Mouse (Mus musculus): ENCODE data around the gene Zeb2. TPM values are rescaled to one million over a fixed set of nuclear protein-coding genes. Genes with fewer than 3 reads are reported as not detected.
A peak's percentile ranks its signal among the peaks of the same experiment; 100 is the strongest.

The Zeb2 gene
- polyA plus RNA-seq, 1 experiment, result 57.8 TPM

DNA sequence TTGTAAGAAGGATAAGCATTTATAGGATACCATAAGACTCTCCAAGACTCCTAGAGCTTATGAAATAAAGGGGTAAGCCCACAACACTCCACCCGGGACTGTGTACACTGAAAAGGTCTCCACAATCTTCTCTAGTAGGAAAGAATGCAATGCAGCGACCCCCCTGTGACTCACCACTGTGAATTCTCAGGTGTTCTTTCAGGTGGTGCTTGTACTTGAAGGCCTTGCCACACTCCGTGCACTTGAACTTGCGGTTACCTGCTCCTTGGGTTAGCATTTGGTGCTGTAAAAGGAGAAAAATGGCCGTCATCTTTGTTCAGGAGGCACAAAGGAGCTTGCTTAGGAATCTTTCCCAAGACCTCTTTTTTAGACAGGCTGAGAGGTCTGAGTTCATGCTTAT is 118.5 kb downstream of the Zeb2 start:
- DNase-seq (ENCODE audit: low read depth), result no peak

DNA sequence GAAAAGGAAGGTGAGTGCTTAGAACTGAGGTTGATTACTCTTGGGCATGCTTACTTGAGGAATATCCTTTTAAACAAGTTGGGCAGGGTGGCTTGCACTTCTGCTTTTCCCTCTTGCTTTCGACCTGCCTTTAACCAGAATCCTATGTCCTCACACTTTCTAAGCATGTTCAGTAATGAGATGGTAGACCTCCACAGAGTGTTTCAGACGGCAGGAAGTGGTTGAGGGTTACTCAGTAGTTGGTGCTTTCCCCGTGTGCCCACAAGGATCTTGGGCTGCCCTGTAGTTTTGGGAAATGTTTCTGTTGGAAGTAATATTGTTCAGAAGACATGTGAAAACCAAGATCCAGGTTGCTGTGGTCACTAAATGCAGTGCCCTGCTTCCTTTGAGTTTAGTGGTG is 135.5 kb downstream of the Zeb2 start:
- no peak for DNase-seq (ENCODE audit: low read depth)

DNA sequence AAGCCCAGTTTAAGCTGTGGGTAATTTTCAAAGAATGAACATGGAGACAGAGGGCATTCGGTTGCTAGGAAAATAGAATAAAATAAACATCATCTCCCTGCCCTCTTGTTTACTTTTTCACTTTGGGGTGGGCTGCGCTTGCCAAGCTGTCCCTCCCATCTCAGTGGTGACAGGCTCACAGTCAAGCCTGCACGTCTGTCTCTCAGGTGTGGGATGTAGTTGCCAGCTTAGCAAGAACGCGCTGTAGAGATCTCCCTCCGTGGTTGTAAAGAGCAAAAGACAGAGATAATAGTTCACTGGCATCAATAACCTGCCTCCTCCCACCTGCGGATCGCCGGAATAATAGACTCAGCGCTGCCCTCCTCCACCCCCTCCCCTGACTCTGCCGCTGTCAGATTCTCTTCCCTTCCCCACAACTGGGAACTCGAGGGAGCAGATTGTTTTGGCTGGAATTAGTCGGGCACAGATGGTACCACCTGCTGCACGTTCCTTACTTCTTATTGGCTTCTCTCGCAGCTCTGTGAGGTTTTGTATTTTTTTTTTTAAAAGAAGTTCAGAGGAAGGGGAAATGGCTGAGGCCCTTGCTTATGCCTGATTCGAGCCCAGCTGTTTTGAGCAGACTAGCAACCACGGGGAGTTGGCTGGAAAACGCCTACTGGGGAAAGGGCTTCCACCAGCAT is 138.0 kb downstream of the Zeb2 start:
- no peak for DNase-seq (ENCODE audit: low read depth)

DNA sequence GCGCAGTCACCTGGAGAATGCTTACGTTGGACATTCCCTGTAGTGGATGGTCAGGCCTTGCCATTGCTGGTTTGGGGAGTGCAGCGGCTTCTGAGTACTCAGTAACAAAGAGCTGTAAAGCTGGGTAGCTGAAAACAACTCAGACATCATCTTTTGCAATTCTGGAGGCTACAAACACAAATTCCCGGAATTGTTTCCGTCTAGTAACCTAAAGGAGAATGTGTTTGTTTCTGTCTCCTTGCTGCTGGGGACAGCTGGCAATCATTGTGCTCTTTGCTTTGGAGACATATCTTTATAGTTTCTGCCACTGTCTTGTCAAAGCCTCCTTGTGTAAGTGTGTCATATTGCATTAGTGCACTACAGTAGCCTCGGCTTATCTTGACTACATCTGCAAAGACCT is 139.2 kb downstream of the Zeb2 start:
- no peak for DNase-seq (ENCODE audit: low read depth)

DNA sequence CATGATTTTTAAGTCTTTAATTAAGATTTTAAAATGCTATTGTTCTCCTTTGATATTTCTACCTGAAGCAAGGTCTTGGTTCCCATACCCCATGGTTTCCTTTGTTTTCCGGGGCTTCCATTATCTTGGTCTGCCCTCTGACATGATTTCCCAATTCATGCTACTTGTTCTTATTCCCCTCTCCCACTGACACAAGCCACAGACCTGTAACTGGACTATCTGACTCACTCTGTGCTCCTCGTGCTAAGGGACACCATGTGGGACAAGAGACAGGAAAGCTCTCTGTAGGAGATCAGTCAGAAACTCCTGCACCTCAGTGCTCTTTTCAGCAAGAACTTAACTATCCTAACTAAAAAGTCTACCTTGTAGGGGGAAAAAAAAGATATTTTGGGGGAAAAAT is 139.6 kb downstream of the Zeb2 start:
- DNase-seq (ENCODE audit: low read depth), result no peak

DNA sequence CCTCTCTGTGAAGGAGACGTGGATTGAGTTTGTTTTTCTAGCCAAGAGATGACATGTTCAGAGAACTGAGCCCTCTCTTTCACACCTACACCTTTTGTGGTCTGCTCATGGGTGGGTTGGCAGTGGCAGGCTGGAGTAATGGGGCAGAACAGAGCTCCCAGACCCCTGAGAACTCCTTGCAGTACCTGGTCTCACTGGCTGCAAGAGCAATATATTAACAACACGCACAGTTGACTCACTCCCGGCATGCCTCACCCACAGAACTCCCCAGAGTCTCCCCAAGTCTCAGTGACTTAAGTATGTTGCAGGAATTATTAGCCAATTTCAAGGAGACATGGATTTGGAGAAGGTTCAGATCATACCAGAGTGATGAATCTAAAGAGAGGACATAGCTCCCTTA is 140.1 kb downstream of the Zeb2 start:
- DNase-seq (ENCODE audit: low read depth), result no peak

DNA sequence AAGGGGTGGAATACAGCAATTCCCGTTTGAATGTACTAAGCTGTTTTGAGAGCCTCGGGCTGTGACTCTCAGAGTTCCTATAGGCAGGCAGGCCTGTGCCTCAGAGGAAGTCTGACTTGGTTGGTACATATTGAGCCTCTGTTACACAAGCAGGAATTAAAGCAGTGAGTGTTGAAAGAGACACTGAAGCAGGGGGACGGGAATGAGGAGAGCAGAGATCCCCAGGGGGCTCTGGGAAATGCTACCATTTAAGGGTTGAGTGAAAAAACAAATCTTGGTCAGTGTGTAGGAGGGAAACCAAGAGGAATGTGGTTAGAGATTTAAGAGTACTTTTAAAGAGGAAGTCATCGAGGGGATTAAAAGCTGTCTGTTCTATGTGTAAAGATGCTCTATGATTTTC is 140.7 kb downstream of the Zeb2 start:
- no peak for DNase-seq (ENCODE audit: low read depth)

DNA sequence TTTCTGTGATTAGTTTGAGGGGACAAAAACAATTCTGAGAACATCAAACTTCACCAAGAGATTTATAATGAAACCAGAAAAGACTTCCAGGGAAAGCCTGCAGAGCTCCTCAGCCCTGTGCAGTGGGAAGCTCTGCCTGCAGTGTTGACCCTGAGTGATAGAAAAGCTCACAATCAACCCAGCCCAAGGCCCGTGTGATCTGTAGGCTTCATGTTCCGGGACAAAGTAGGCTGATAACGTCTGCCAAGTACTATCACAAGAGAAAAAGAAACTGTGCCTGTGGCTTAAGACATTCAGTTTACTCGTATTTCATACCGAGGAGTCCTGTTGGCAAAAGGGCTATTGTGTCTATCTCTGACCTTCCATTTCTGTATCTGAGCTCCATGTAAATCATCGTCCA is 143.4 kb downstream of the Zeb2 start:
- no peak for DNase-seq (ENCODE audit: low read depth)

DNA sequence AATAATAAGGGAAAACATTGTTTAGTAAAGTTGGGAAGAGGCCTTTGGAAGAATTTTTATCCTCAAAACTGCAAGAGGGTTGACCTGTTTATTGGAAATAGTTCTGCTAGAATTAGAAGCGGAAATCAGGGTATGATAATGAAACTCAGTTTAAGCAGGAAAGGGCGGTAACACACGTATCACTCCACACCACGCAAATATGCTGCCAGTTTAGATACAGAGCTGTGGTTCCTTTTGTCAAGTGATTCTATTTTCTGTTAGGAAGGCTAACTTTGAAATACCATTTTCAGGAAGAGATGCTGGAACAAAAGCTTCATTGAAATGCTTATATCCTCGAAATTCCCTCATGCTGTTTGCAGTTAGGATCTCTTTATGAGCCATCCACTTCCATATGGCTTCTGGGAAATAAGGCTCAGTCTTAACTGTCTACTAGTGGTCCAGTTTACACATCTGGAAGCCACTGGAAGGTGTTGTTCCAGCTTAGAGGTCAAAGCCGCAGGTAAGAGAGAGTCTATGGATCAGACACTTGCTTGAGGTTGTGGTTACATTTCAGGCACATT is 147.0 kb downstream of the Zeb2 start:
- no peak for DNase-seq (ENCODE audit: low read depth)

DNA sequence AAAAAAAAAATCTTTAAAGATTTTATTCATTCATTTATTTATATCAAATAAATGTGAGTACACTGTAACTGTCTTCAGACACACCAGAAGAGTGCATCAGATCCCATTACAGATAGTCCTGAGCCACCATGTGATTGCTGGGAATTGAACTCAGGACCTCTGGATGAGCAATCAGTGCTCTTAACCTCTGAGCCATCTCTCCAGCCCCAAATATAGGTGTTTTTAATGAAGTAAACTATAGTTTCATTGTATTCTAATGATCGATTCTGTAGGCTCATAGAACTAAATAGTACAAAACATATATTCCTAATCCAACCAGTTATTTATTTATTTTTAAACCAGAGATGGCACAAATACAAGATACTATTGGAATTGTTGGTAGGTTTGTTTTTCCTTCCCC is 147.6 kb downstream of the Zeb2 start:
- DNase-seq (ENCODE audit: low read depth), result no peak

DNA sequence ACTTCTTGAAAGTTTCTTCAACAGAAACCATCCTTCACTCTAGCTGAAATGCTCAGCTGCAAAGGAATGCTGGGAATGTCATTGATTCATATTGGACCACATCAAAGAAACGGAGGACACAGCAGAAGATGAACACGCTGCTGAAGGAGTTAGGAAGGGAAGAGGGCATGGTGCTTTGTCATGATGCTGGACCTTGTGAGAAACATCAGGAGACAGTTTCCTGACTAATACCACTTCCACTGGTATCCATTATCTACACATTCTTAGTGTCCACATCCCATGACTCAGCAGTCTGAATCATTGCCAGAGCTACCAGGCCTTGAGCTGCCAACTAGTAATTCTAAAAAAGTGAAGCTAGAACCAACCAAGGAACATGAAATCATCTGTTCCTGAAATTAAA is 148.0 kb downstream of the Zeb2 start:
- no peak for DNase-seq (ENCODE audit: low read depth)

DNA sequence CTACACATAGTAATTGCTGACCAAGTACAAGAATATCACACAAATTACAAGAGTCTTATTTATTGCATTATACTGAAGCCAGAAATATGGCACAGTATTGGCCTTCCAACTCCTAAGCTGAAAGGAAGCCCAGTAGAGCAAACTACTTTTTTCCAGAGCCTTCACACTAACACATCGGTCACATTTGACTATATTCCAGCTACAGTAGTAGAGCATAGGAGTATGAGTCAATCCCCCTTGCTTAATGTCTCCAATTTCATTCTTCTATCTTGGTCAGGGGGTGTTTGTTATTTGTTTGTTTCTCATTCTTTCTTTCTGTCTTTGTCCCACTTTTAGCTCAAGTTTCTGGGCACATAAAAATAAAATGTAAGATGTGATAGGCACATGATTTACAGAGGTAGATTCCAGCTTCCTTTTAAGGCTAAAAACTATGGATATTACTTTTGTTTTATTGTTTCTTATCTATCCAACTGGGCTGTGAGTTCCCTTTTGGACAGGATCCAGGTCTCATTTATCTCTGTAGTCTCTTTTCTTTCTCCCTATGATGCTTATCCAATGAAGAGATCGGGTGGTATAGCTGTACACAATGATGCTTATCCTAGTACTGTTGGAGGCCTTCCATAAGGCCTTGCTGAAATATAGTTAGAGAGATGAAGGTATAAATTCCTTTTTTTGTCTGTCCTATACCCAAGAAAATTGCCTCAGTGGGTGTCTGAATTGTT is 151.2 kb downstream of the Zeb2 start:
- no peak for DNase-seq (ENCODE audit: low read depth)

DNA sequence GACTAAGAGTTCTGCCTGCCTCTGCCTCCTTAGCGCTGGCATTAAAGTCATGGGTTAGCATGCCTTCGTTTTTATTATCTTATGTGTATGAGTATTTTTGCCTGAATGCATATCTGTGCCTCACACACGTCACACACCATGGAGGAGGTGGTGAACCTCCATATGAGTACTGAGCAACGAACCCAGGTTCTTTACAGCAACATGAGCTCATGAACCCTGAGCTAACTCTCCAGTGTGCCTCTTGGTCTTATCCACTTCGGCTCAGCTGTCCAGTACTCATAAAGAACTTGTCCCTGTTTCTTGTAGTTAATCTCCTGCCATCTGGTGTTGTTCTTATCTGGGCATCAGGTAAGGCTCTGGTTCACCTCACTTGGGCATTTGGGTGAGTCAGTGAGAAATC is 154.6 kb downstream of the Zeb2 start:
- DNase-seq (ENCODE audit: low read depth), result no peak

DNA sequence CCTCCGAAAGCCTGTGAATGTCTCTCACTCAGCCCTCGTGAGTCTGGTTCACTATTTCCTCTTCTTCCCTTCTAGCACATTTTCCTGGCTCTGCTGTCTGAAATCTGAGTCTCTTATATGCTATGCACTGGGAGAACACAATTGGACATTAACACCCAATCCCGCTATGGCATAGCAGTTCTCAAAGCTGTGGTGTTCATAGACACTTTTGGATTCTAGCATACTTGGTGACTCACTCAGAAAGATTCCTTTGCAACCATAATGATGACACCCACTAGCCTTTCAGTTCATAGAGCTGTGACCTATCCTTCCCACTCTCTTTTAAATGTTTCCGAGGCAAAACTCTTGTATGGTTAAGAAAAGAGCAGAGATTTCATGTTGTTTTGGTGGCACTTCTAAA is 156.0 kb downstream of the Zeb2 start:
- no peak for DNase-seq (ENCODE audit: low read depth)

DNA sequence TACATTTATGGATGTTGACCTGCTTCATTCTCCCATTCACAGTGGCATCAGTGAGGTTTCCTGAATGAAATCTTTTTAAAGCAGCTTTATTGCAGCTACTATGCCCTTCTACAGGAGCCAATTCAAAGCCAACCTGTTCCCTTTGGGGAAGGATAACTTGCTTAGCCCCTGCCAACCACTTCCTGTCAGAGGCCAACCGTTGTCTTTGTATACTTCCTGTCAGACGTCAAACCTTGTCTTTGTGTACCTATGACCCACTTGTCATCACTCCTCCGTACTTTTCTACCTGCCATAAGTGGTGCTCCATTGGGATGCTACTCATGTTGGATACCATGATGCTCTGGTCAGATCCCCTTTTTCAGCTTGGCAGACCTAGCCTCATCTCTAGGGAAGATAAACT is 156.6 kb downstream of the Zeb2 start:
- DNase-seq (ENCODE audit: low read depth), result no peak

DNA sequence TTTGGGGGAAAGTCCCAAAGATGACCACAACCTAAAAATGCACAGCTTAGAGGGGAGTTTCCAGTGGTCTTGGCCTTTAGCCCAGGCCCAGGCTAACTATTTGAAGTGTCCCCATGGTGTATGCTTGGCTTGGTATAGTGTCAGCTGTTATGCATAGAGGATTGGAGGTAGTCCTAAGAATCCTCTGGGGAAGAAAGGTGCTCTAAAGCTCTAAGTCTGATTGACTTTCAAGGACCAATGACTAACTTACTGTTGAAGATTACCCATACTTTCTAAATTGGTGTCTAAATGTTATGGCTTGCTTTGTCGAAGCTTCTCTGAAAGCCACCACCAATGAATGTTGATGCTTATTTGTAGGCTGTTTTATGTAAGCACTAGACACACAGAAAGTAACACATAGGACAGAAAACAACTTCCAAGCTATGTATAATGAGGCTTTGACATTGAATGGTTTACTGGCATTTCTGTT is 159.8 kb downstream of the Zeb2 start:
- no peak for DNase-seq (ENCODE audit: low read depth)

DNA sequence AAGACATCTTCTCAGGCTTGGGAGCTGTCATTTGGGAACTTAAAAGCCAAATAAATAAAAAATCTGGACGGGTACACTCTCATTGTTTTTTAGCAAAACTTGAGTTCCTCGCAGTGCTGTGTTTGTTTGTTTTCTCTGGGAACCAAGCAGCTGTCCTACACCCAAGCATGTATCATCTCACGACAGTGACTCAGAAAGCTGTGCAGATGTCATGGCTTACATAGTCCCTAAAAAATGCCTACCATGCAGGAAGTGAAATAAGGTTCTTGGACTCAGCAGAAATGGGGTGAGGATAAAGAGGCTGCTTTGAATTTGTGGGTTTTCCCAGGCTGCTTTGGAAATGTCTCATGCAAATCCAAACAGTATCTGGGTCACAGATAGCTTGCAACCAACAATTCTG is 161.0 kb downstream of the Zeb2 start:
- no peak for DNase-seq (ENCODE audit: low read depth)

DNA sequence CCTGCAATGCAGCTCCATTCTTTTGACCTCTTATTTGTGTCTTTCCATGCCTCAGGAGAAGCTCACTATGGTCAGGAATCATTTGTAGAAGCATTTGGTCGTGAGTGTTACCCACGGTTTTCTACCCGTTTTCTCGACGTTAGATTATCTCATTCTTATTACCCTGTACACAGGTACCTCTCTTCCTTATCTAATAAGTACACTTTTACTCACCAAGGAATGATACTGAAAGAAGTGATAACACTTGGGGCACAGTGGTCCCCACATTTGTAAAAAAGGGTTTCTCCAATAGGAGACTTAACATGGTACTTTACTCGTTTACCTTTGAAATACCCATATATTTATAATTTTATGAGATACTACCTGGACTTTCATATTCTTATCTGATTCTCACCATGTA is 161.7 kb downstream of the Zeb2 start:
- no peak for DNase-seq (ENCODE audit: low read depth)

DNA sequence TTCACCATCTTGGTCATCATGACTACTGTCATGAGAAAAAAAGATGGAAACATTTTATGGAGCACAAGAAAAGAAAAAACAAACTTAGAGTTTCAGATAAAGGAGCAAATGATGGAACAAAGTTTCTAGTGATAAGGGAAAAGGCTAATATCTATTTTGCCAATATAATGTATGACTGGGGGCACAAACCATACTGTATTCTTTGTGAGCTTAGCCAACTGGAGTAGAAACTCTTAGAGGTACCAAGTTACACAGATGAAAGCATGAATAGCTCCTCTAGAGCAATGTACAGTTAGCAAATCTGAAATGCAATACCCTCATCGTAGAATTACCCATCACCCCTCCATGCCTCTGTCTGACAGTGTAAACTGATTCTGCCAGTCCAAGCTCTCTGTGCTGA is 163.0 kb downstream of the Zeb2 start:
- no peak for DNase-seq (ENCODE audit: low read depth)

DNA sequence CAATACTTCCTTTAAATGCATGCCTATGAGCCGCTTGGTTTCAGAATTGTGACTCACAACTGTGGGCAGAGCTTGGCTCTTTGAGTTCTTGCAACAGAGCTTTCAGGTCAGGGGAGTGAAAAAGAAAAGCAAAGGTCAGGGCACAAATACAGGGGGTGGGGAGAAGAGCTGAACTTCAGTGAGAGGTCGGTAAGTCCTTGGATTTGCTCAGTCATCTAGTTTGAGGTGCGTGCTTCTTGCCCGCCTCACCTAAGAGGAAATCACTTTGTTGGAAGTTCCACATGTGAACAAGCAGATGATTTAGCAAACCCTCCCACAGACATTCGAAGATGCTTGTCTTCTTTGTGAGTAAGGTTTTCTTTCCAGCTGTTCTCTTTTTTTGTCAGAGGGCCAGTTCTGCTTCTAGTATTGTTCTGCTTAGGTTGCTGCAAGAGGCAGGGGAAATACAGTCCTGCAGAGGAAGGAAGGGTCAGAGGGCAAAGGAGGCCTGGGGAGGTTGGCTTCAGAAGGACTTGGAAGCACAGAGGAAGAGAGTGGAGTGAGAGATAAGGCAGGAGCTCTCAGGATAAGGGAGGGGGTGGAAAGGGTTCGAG is 164.3 kb downstream of the Zeb2 start:
- peak; percentile 72 for DNase-seq (ENCODE audit: low read depth)

DNA sequence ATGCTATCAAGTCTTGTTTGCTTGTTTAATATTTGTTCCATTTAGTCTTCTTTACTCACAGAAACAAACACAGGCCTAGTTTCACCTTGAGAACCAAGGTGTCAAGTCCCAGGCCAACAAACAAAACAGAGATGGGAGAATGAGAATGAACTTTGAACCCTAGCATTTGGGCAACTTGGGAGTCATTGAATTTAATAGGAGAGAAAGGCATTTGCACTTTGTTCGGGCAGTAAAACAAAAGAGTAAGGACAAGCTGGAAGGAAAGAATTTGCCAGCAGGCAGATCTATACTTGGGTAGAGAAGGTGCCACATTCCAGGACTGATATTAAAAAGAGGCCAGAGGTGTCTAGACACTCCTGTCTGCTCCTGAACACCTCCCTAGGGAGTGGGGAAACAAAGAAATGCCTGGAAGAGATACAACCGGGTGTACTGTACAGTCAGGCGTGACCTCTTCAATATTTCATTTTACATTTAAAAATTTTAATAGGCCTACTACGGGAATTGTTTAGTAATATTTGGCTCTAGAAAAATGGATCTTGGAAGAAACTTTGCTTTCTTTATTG is 165.5 kb downstream of the Zeb2 start:
- no peak for DNase-seq (ENCODE audit: low read depth)

DNA sequence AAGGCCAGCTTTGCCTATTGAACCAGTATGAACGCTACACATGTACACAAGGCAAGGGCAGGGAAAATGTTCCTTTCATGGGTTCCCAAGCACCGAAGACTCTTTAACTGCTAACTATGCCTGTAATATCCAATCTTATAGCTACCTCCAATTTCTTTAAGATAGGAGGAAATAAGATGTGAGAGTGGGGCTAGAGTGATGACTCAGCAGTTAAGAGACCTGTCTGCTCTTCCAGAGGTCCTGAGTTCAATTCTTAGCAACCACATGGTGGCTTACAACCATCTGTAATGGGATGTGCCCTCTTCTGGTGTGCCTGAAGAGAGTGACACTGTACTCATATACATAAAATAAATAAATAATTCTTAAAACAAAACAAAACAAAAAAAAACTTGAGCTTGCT is 172.5 kb downstream of the Zeb2 start:
- DNase-seq (ENCODE audit: low read depth), result no peak

All from gonadal fat pad, adult 2 months (tissue).